Mouse (Mus musculus) spleen, postnatal 36 days (tissue): Measurements from ENCODE around the gene Mtor.

Experiments used
- DNase-seq, 2 experiments: peaks; one replicate each; pipeline ENCODE4 v3.0.0; 2022; ENCODE audit warnings: low spot score in 2 of 2, mixed read lengths in 1 of 2

Mtor gene

DNA sequence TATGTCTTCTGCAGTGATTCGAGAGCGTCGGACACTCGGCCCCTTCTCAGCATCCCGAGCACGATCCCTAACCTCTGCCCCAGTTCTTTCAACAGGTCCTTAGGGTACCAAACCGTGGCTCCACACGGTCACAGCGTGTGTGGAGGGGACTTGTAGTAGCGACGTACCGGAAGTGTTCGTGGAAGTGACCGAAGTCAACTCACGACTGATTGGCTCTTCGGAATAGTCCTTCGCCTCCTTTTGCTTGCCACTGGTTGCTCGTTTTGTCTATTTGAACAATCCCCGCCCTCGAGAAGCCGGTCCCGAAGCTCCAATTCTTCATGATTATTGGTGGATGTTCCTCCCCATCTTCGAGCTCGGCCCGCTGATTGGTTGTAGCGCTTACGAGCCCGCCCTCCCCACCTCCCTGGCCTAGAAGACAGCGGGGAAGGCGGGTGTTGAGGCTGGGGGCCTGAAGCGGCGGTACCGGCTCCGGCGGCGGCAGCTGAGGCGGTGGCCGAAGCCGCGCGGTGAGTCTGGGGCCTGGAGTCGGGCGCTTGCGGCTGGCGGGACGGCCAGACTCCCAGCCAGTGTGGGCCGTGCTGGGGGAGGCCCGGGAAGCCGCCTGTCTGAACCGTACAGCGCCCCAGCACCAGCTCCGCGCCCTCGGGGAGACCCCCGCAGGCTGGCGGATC is at the start of gene Mtor:
Mtor (plus strand) TSS at position 433 of the 674 bp plus-strand sequence.
- peak; percentile 95 to 97 for DNase-seq

DNA sequence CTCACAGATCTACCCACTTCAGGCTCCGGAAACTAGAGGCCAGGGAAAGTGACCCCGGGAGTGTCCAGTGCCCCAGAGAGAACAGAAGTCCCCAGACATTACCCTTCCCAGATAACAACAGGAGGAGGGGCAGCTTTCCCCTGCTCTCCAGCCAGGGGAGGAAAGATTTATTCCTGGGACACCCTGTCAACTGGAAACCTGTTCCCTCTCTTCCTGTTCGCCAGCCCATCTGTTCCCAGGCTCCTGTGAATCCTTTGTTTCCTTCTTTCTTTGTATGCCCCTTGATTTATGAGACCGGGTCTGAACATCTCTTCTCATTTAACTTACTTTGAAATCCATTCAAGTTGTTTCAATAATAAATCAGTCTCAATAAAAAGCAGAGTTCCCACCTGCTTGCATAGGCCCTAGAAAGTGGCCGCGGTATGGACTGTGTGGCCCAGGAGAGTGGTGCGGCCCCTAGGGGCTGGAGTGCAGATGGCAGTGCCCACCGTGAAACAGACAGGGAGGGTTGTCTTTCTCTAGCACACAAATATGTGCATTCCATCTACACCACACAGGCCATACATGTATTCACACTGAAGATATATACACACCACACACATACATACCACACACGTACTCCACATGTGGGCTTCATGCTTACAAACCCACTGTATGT is 48.8 kb upstream of the Mtor start:
- no peak for DNase-seq

GRCm38 (mm10) chr4:148403402-148403801 is 45.0 kb upstream of the Mtor start:
- DNase-seq: no peak

DNA sequence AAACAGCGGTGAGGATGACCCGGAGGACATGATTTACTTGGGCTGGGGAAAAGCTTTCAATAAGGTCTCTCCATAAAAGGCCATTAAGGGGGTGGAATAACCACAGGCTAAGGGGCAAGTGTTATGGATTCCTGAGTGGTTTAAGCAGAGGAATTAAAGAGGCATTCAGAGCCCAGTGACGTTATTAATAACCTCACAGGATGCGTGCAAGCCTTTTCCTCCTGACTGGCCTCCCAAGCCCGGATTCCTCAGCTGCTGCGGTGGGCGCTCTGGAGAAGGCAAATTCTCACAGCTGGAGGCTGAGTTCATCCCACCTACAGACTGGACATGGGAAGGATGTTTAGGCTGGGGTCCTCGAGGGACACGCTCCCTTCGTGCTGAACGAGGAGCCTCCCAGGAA is 43.7 kb upstream of the Mtor start:
- DNase-seq: no peak

DNA sequence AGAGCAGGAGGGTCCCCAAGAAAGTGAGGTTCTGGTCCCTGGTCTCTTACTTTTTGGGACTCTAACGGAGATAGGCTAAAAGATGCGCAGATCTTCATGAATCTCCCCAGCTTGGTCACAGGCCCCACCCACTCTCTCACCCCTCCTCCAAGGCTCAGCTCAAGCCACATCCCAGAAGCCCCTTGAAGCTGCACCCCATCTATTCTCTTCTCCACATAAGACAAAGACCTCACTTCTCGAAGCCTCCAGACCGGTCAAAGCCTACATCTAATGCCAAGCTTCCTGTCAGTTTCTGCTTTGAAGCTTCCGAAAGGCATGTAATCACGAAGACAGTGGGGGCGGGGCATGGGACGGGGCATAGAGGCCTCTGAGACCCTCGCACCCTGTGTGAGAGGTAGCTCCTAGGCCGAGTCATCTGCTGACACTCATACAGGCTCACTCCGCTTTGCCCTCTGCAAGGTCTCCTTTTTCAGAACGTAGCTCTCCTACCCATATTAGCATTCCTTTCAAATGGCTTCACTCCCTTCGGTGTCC is 43.1 kb upstream of the Mtor start:
- DNase-seq: no peak

GRCm38 (mm10) chr4:148408256-148408975 is 40.0 kb upstream of the Mtor start:
- no peak for DNase-seq

DNA sequence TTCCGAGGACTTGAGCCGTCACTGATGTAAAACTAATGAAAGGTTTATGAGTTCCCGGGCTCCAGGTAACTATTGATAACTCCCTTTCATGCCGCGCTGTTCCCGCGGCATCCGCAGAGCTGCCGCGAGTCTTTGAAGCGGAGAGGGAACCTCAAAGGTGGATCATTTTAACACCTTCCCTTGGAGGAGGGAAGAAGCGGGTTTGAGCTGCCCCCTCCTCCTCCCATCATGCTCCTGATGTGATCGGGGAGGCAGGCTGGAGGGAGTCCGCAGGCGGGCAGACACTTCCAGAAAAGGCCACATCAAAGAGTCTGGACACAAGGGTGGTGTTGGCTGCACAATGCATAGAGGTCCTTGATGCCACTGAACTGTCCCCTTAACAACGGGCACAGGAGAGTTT is 32.8 kb upstream of the Mtor start:
- no peak for DNase-seq

DNA sequence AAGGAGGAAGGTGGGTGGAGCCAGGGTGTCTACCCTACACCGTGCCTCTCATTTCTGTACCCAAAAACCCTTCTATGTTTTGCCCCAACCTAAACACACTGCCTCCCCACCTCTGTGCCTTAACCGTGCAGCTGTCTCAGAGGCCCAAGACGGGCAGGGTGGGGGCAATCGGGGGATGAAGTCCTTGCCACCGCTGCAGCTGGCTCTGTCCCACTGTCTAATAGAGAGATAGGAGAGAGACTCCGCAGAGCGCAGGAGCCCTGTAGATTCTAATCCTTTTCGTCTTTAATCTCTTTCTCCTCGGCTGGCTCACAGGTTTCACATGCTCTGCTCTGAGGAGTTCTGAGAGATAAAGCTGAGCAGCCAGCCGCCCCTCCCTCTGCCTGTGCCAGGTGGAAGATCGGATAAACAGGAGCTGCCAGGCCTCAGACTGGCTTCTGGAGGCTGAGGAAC is 31.3 kb upstream of the Mtor start:
- no peak for DNase-seq

- DNase-seq: no peak
Observed at GRCm38 (mm10) chr4:148417559-148417958, 30.9 kb upstream of the Mtor start.

DNA sequence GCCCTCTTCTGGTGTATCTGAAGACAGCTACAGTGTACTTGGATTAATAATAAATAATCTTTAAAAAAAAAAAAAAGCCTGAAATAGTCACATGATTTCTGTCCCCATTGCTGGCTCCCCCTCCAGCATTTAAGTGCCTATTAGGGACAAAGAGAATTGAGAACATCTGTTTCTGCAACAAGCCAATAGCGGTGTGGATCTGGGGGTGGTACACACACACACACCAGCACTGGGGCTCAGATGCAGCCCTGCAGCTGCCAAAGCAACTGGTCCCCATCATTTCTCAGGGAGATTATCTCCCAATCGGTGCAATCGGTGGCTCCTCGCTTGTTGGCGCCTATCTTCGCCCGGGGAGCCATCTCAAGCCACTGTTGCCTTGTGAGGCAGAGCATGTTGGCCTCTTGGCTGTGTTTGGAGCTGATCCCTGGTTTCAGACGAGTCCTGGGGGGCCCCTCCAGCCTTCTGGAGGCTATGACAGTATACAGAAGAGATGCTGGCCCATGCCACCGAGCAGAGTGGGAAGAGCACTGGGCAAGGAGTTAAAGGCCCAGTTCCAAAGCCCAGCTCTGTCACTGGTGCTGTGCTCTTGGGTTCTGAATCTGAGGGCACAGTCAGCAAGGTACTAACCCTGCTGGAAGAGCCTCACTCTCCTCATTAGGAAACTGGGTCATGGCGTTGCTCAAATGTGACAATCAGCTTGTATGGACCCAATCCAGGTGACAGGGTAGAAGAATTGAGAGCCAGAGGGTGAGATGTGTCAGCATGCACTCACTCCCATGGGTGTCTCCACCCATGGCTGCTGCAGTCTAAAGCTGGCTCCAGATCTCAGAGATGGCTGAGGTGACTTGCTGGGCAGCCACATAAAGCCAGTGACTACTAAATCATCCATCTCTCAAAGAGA is 21.2 kb upstream of the Mtor start:
- DNase-seq: no peak

DNA sequence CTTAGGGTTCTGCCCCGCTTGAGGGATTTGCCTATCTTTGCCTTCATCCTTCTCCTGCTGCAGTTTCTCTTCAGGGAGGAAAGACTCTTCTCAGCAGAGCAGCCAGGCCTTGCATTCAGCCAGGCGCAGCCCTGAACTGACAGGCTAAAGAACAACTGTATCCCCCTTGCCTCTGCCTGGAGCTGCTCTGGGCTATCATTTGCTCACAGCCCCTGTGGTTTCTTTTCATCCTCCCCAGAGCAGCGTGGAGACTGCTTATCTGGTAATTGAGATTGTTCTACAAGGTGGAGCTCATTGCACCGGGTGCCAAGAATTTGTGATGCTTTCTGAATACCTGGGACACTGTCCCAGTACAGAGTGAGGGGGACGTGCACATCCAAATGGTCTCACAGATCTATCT is 19.9 kb upstream of the Mtor start:
- DNase-seq: no peak

GRCm38 (mm10) chr4:148429121-148429520 is 19.3 kb upstream of the Mtor start:
- no peak for DNase-seq

- DNase-seq: peak; percentile 10 to 32
Observed at GRCm38 (mm10) chr4:148429686-148430085, 18.7 kb upstream of the Mtor start.

DNA sequence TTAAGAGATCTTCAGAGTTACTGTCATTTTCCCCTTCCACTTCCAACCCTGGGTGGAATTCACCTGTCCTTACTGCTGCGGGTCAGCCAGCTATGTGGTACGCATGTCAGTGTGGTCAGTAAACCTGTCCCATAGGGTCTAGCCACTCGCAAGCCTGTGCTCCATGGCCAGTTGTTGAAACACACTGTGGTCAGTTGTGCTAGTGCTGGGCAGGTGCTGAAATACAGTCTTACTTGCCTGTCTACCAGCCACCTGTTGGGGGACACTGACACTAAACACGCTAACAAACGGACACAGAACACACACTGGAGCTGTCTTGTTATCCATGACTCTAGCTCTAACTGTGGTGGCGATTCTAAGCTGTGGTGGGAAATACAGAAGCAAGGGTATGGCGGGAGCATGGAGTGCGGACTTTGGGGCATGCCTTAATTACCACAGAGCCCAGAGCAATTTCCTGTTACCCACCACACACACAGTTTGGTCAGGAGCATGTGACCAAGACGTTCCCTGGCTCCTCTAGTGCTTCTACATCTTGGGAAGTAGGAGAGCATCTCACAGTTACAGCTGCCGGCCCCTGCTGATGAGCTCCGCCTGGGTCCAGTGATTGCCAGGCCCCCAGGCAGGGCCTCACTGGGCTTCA is 17.4 kb upstream of the Mtor start:
- no peak for DNase-seq

DNA sequence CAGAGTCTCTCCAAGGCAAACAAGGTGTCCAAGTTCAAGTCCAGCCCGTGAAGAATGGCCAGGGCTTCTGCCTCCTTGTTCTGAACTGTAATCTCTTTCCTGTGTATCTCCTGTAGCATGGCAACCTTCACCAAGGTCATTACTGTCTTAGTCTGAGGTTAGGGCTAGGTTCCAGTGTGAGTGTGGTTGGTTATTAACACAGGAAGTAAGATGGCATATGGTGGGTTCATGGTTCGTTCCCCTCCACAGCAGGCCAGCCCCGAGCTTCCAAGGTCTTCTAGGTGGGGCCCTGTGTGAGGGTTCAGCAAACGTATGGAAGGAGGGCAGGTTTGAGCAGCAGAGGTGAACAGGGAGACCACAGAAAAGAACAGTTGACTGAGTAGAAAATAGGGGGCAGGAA is 15.9 kb upstream of the Mtor start:
- DNase-seq: no peak

DNA sequence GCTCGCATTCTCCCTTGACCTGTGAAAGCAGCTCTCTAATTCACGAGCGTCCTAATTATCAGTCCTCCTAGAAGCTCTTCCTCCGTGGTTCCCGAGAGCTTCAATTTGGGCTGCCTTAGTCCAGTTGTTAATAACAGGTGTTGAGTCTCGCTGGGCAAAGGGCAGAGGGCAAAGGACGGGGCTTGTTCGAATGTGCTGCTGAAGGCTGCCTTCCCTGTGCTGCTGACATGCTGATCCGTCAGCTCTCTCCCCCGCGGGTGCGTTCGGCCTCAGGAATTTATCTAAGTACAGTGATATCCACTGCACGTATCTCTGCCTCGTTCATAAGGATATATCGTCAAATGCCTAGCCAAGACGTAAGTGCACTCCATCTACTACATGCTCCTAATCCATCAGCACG is 15.1 kb upstream of the Mtor start:
- DNase-seq: no peak

DNA sequence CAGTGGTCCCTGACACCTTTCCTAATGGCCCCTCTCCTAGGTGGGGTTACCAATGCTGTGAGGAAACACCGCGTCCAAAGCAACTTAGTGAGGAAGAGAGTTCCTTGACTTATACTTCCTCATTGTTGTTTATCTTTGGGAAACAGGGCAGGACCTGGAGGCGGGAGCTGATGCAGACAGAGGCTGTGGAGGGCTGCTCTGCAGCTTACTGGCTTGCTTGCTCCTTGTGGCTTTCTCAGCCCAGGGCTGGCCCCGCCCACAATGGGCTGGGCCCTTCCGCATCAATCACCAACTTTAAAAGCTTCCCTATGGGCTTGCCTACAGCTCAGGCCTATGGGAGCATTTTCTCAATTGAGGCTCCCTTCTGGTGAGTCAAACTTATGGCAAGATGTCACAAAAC is 14.6 kb upstream of the Mtor start:
- DNase-seq: no peak

DNA sequence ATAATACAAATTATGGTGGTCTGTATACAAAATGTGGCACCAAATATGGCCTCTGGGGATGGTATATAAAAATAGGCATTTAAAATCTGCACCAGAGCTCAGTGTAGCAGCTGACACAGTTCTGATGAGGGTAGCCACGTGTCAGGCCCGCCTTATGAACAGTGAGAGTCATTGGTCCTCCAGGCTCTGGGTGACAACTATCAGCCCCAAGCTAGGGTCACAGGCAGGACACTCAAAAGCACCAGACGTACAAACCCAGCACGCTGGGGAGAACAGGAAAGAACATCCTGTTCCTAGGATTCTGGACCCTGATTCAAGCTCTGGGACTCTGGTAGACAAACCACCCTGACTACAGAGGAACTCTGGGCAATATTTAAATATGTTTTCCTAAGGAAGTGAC is 13.9 kb upstream of the Mtor start:
- no peak for DNase-seq

GRCm38 (mm10) chr4:148435106-148435505 is 13.3 kb upstream of the Mtor start:
- DNase-seq: no peak

DNA sequence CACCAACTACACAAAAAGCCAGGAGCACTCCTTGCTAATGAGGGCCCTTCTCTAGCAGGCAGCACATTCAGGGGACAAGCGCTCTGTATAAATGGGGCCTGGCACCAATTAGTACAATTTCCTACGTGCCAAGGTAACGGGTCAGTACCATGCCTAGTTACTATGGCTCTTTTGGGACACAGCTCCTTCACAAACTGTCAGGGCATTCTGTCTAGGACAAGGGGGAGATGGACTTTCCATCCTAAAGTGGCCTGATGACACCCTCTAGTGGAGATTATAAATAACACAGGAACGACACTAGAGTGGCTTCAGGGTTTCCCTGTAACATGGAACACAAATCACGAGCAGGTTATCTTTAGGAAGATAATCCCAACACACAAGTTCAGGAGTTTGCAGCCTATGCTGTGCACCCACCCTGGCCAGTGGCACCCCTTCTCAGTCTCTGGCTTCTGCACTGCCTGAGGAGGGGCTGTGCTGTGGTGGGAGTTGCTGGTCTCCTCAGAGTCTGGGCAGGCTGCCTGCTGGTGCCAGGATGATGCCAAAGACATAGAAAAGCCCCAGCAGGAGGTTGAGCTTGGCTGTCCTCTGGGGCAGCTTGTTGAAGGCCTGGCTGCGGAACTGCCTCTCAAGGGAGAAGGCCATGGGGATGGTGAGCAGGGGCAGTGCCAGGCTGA is 12.6 kb upstream of the Mtor start:
- no peak for DNase-seq

DNA sequence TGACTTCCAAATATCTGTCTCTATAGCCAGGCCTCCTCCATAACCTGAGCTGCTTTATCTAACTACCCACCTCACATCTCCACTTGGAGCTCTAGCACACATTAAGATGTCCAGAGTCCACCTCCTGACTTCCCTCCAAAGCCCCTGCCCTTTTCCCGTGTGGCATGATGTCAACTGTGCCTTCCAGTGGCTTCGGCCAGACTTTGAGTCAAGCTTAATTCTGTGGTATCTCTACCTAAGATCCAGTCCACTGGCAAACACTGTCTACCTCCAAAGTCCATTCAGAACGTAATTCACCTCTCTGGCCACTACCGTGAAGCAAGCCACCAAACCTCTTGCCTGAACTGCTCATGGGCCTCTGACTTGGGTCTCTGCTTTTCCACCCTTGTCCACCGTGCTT is 6.5 kb upstream of the Mtor start:
- no peak for DNase-seq
